Mouse (Mus musculus): ENCODE measurements around the gene Erp27. TPM values are rescaled to one million over a fixed set of nuclear protein-coding genes. Genes with fewer than 3 reads are reported as not detected.
A peak's percentile ranks its signal among the peaks of the same experiment; 100 is the strongest.

Erp27 gene
- polyA plus RNA-seq, 1 experiment from 2014 or later = not detected

- Histone ChIP-seq H3K9me3 (no peaks in the 10 kb centered on the region), H3K27ac (no peak overlapping the region), H3K4me3 (no peak overlapping the region), H3K36me3 (replicated peaks) (no peaks in the 10 kb centered on the region), H3K4me1 (peaks cover 15% of the 10 kb centered on the region; the same call in 1 of the 2 replicates), H3K27me3 (ENCODE audit: poor library complexity, severe bottlenecking) (no peaks in the 10 kb centered on the region)
- no peak for DNase-seq (ENCODE audit: extremely low spot score, low spot score)
- WGBS = 87% methylated on average over 9 of the region's 9 CpGs
These were observed 14.4 kb upstream of the Erp27 start for GRCm38 (mm10) chr6:136936361-136936760.

GRCm38 (mm10) chr6:136935233-136935632 lies 13.3 kb upstream of the Erp27 start:
- DNase-seq (ENCODE audit: extremely low spot score, low spot score) = no peak
- WGBS = 86% methylated on average over 3 of the region's 3 CpGs
- Histone ChIP-seq H3K4me3 (no peak overlapping the region), H3K27me3 (ENCODE audit: poor library complexity, severe bottlenecking) (no peaks in the 10 kb centered on the region), H3K9me3 (no peaks in the 10 kb centered on the region), H3K27ac (no peak overlapping the region), H3K4me1 (peaks cover 8% of the 10 kb centered on the region; the same call in 1 of the 2 replicates), H3K36me3 (replicated peaks) (no peaks in the 10 kb centered on the region)

GRCm38 (mm10) chr6:136934068-136934467 lies 12.1 kb upstream of the Erp27 start:
- no peaks in the 10 kb centered on the region for H3K36me3 ChIP-seq (replicated peaks)
- no peaks in the 10 kb centered on the region for H3K9me3 ChIP-seq
- 0 out of 2 replicates have a peak, but pooled peaks cover 4% of the 10 kb centered on the region for H3K4me1 ChIP-seq
- no peak overlapping the region for H3K4me3 ChIP-seq
- no peak overlapping the region for H3K27ac ChIP-seq
- H3K27me3 ChIP-seq (ENCODE audit: poor library complexity, severe bottlenecking) = no peaks in the 10 kb centered on the region
- no peak for DNase-seq (ENCODE audit: extremely low spot score, low spot score)
- WGBS = 90% methylated on average over 7 of the region's 7 CpGs

DNA sequence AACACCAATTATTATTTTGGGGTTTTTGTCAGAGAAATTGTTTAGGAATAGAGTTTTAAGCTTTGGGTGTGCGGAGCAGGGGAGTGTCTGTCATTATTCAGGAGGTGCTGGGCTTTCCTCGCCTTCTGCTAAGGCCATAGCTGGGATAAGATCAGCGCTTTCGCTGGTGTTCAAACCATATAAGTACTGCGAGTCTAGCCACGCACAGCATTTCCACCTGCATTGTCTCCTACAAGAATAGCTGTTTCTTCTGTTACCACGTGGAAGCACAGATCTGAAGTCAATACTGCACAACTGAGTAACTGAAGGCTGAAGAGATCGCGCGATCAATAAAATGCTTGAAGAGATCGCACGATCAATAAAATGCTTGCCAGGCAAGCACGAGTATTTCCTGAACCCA lies 9.3 kb upstream of the Erp27 start:
- Histone ChIP-seq H3K4me3 (no peak overlapping the region), H3K4me1 (0 out of 2 replicates have a peak, but pooled peaks cover 4% of the 10 kb centered on the region), H3K36me3 (replicated peaks) (no peaks in the 10 kb centered on the region), H3K27ac (0 out of 2 replicates have a peak overlapping the region, but pooled peaks have one; percentile 53), H3K9me3 (no peaks in the 10 kb centered on the region), H3K27me3 (ENCODE audit: poor library complexity, severe bottlenecking) (no peaks in the 10 kb centered on the region)
- 90% methylated on average over 13 of the region's 13 CpGs for WGBS
- DNase-seq (ENCODE audit: extremely low spot score, low spot score) = no peak

DNA sequence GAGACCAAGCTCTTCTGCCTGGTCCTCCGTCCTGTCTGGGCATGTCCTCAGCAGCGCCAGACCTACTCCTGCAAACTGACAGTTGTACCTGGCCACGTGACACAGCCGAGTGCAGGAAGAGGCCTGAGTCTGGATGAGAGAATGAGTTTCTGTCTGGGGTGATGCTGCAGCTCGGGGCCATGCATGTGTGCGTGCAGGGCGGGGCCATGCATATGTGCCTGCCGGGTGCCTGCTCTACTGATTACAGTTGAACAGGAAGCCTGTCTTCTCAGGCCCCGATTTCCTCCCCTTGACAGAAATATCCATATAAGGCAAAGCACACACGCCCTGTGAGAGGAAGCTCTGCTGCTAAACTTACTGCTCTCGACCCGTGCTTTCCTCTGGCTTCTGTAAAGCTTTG lies 8.7 kb upstream of the Erp27 start:
- no peak overlapping the region for H3K4me3 ChIP-seq
- no peaks in the 10 kb centered on the region for H3K9me3 ChIP-seq
- H3K27me3 ChIP-seq (ENCODE audit: poor library complexity, severe bottlenecking) = no peaks in the 10 kb centered on the region
- H3K4me1 ChIP-seq = 0 out of 2 replicates have a peak, but pooled peaks cover 4% of the 10 kb centered on the region
- H3K27ac ChIP-seq = 0 out of 2 replicates have a peak overlapping the region, but pooled peaks have one; percentile 31
- H3K36me3 ChIP-seq (replicated peaks) = no peaks in the 10 kb centered on the region
- 65% methylated on average over 12 of the region's 12 CpGs for WGBS
- DNase-seq (ENCODE audit: extremely low spot score, low spot score) = no peak

- no peak overlapping the region for H3K27ac ChIP-seq
- DNase-seq (ENCODE audit: extremely low spot score, low spot score) = no peak
- 0 out of 2 replicates have a peak, but pooled peaks cover 4% of the 10 kb centered on the region for H3K4me1 ChIP-seq
- H3K9me3 ChIP-seq = no peaks in the 10 kb centered on the region
- WGBS = 90% methylated on average over 1 of the region's 1 CpGs
- no peak overlapping the region for H3K4me3 ChIP-seq
- H3K36me3 ChIP-seq (replicated peaks) = no peaks in the 10 kb centered on the region
- H3K27me3 ChIP-seq (ENCODE audit: poor library complexity, severe bottlenecking) = no peaks in the 10 kb centered on the region
These were observed 5.6 kb upstream of the Erp27 start for GRCm38 (mm10) chr6:136927626-136928025.

DNA sequence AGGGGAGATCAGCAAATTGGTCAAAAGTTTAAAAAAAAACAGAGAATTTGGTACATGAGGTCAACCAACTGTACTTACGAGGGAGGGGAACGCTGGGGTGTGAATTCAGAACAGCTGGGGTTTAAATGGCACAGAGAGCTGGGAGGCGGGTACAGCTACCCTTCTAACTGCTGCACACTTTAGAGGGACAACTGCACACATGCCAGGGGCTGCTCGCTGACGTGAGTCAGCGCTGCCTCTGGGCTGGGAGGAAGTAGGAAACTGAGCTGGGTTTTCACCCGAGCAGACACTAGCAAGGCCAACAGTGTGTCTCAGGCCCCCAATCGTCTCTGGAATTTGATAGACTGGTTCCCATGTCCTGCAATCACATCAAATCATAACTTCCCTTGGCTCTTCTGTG lies 3.1 kb upstream of the Erp27 start:
- Histone ChIP-seq H3K4me3 (no peak overlapping the region), H3K27me3 (ENCODE audit: poor library complexity, severe bottlenecking) (no peaks in the 10 kb centered on the region), H3K36me3 (replicated peaks) (no peaks in the 10 kb centered on the region), H3K4me1 (0 out of 2 replicates have a peak, but pooled peaks cover 2% of the 10 kb centered on the region), H3K27ac (no peak overlapping the region), H3K9me3 (no peaks in the 10 kb centered on the region)
- WGBS = 83% methylated on average over 8 of the region's 8 CpGs
- no peak for DNase-seq (ENCODE audit: extremely low spot score, low spot score)

DNA sequence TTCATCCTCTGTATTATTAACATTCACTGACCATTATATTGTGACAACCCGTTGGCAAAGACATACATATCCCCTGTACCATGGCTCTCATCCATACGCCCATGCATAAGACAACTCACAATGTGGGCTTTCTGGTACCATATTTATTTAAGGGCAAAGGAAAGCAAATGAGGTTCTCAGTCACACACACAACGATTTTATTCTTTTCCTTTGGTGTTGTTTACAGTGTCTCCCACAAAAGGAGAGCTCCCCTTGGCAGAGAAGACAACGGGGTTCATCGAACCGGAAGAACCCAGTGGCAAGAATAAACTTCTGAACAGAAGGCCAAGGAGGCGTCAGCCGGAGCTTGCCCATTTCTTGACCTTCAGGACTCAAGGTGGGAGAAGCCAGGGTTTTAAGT lies 1.6 kb upstream of the Erp27 start, which contains the start of gene Pde6h:
Pde6h (plus strand) TSS at position 301 of the 400 bp plus-strand sequence.
- WGBS = 92% methylated on average over 8 of the region's 8 CpGs
- no peak within 1 kb of the TSS for H3K27ac ChIP-seq
- H3K27me3 ChIP-seq (ENCODE audit: poor library complexity, severe bottlenecking) = no peaks in the 10 kb centered on the region
- no peak for DNase-seq (ENCODE audit: extremely low spot score, low spot score)
- no peaks in the 10 kb centered on the region for H3K36me3 ChIP-seq (replicated peaks)
- H3K9me3 ChIP-seq = no peaks in the 10 kb centered on the region
- H3K4me3 ChIP-seq = no peak within 1 kb of the TSS
- H3K4me1 ChIP-seq = 0 out of 2 replicates have a peak, but pooled peaks cover 2% of the 10 kb centered on the region

DNA sequence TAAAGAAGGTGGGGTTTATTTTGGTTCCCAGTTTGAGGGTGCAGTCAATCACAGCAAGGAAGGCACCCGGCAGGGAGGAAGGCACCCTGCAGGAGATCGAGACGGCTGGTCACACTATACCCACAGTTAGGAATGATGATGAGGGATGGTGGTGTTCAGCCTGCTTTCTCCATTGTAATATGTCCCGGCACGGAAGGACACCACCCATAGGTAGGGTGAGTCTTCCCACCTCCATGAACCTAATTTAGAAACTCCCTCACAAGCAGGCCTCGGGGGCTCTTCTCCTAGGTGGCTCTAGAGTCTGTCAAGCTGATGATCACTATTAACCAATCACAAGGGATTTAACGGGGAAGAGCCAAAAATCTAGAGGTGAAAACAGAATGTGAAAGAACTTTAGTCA lies 891 bp upstream of the Erp27 start:
- H3K36me3 ChIP-seq (replicated peaks) = no peaks in the 10 kb centered on the region
- WGBS = 91% methylated on average over 7 of the region's 7 CpGs
- no peak overlapping the region for H3K4me3 ChIP-seq
- no peak for DNase-seq (ENCODE audit: extremely low spot score, low spot score)
- peaks cover 7% of the 10 kb centered on the region for H3K4me1 ChIP-seq
- no peaks in the 10 kb centered on the region for H3K27me3 ChIP-seq (ENCODE audit: poor library complexity, severe bottlenecking)
- no peak overlapping the region for H3K27ac ChIP-seq
- no peaks in the 10 kb centered on the region for H3K9me3 ChIP-seq

GRCm38 (mm10) chr6:136921601-136922000 lies 379 bp downstream of the Erp27 start:
- no peak for DNase-seq (ENCODE audit: extremely low spot score, low spot score)
- H3K27ac ChIP-seq = no peak overlapping the region
- H3K36me3 ChIP-seq (replicated peaks) = no peaks in the 10 kb centered on the region
- H3K4me3 ChIP-seq = no peak overlapping the region
- 84% methylated on average over 7 of the region's 7 CpGs for WGBS
- H3K4me1 ChIP-seq = peaks cover 8% of the 10 kb centered on the region
- no peaks in the 10 kb centered on the region for H3K27me3 ChIP-seq (ENCODE audit: poor library complexity, severe bottlenecking)
- no peaks in the 10 kb centered on the region for H3K9me3 ChIP-seq

GRCm38 (mm10) chr6:136920320-136921257 lies 1.4 kb downstream of the Erp27 start:
- no peaks in the 10 kb centered on the region for H3K9me3 ChIP-seq
- H3K4me3 ChIP-seq = no peak overlapping the region
- DNase-seq (ENCODE audit: extremely low spot score, low spot score) = peak; percentile 67
- H3K27ac ChIP-seq = no peak overlapping the region
- WGBS = 51% methylated on average over 16 of the region's 16 CpGs
- H3K4me1 ChIP-seq = peaks cover 8% of the 10 kb centered on the region
- no peaks in the 10 kb centered on the region for H3K36me3 ChIP-seq (replicated peaks)
- no peaks in the 10 kb centered on the region for H3K27me3 ChIP-seq (ENCODE audit: poor library complexity, severe bottlenecking)

DNA sequence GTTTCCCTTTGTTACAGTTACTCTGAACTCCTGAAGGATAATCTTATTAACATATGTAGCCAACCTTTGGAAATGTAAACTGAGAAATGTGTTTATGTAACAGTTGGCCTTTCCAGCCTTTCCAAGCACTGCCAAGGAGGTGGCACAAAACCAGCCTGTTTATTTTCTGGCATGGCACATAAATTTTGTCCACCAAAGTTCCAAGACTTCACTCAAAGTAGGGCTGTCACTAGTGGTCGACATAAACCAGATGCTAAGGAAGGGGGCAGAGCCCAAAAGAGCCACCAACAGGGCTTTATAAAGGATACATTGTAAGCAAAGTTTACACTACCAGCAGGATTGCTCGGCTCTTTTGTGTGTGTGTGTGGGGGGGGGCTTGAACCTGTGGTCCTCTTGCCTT lies 4.1 kb downstream of the Erp27 start:
- DNase-seq (ENCODE audit: extremely low spot score, low spot score) = no peak
- WGBS = 14% methylated on average over 2 of the region's 2 CpGs
- Histone ChIP-seq H3K36me3 (replicated peaks) (no peaks in the 10 kb centered on the region), H3K27ac (no peak overlapping the region), H3K4me1 (peaks cover 18% of the 10 kb centered on the region), H3K27me3 (ENCODE audit: poor library complexity, severe bottlenecking) (0 out of 2 replicates have a peak, but pooled peaks cover 5% of the 10 kb centered on the region), H3K4me3 (no peak overlapping the region), H3K9me3 (no peaks in the 10 kb centered on the region)
